Mouse (Mus musculus) lung, postnatal 25 days (tissue): Measurements from ENCODE around the gene Rnf39.
A peak's percentile ranks its signal among the peaks of the same experiment; 100 is the strongest.

Experiments
- DNase-seq: peaks from one replicate; pipeline ENCODE4 v3.0.0; 2022; ENCODE audit warnings: low spot score

Rnf39 gene

DNA sequence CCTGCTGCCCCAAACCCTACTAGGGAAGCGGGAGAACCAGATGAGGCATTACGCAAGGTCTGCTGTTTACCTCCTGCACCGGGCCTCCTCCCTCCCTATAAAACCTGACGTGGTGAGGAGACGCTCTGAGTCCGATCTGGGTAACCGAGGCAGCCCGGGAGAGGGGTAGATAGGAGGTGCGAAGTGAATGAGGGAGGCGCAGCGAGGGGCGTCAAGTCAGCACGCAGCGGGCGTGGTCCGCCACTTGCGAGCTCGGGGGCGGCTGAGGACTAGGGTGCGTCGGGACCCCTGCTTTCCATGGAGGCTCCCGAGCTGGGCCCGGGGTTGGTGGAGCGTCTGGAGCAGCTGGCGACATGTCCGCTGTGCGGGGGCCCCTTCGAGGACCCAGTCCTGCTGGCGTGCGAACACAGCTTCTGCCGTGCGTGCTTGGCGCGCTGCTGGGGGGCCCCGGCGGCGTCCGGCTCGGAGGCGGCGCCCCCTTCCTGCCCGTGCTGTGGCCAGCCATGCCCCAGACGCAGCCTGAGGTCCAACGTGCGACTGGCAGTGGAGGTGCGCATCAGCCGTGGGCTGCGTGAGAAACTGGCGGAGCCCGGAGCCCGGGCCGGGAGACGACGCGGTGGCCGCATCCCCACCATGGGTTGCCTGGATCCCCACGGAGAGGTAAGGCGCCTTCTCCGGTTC, at the start of gene Rnf39:
TSS of gene Rnf39 (plus strand) at position 128 of the 681 bp plus-strand sequence.
- DNase-seq: peak; percentile 72

DNA sequence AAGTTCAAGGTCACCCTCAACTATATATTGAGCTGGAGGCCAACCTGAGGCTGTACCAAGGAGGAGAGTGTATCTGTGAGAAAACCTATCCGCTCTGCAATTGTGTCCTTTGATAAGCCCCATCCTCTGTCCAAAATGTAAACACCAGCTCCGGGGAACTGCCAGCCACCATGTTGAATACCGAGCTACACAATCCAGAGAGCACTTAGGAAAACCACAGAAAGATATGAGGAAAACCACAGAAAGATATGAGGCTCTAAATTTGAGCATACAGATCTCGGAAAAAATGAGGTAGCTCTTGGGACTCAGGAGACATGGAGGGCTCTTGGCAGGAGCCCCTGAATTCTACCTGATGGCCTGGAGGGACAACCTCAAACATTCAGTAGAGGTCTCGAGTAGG, 49.3 kb upstream of the Rnf39 start:
- no peak for DNase-seq

DNA sequence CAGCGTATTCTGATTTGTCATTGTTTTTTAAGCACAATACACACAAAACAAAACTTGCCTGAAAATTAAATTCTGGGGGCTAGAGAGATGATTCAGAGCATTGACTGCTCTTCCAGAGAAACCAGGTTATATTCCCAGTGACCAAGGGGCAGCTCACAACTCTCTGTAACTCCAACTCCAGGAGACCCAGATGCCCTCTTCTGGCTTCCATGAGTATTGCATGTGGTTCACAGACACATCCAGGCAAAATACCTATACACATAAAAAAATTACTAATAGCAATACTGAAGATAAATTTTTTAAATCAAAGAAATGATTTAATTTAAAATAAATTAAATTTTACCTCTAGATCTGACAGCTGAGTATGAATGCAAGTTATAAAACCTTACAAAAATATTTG, 46.1 kb upstream of the Rnf39 start:
- peak; percentile 32 for DNase-seq

DNA sequence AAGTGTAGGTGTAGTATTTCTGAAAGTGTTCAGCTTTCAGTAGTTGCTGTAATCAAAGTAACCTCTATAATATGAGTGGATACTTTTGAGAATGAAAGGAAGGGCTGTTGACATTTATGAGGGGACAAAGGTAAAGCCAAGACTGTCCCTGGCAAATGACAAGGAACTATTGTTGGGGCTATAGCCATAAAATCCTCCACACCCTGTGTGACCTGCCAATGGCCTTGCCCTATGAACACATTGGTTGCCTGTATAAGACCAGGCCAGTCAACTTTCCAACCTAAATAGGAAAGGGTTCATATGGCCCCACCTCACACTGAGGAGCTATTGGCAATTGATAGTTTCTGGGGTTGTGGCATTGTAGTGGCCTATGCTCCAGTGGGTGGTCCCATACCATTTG, 45.7 kb upstream of the Rnf39 start:
- DNase-seq: no peak

DNA sequence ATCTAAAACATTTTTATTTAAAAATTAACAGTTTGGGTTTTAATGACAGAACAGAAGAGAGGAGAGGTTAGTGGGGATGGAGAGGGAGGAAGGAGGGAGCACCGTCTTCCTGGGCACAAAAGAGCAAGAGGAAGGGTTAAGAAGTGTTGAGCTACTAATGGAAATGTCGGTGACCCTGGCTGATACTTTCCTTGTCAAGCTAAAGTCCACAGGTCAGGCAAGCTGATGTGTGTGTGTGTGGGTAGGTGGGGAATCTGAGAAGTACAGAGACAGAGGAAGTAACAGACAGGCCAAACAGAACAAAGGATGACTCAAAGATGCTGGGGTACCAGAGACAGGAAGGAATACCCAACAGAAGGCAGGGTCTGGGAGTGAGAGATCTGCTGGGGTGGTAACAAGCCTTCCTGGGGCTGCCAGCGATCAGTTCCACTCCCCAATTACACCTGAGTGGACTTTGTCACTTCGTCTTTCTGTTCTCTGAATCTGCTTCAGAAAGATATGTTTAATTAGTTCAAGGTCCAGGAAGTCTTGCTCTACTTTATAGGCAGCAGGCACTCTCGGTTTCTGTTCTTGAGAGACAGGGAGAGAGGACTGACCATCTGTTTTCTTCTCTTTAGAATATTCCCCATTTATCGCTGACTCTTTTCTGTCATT, 45.0 kb upstream of the Rnf39 start, which contains the start of gene Trim31:
TSS of gene Trim31 (plus strand) at position 567 of the 654 bp plus-strand sequence.
- DNase-seq: no peak

DNA sequence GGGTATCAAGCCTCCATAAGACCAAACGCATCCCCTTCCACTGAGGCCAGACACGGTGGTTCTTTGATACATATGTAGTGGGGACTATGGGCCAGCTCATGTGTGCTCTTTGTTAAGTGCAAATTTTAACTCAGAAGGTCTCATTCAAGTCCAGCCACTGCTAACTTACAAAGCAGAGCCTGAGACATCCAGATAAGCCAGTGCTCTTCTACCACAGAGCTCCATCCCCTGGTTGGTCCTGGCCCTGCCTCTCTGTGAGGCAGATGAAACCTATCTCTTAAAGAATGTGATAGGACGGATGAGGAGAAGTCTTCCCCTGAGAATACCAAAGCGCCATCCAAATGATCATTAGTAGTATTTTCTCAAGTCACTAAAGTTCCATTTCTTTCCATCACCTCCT, 43.3 kb upstream of the Rnf39 start:
- DNase-seq: no peak

DNA sequence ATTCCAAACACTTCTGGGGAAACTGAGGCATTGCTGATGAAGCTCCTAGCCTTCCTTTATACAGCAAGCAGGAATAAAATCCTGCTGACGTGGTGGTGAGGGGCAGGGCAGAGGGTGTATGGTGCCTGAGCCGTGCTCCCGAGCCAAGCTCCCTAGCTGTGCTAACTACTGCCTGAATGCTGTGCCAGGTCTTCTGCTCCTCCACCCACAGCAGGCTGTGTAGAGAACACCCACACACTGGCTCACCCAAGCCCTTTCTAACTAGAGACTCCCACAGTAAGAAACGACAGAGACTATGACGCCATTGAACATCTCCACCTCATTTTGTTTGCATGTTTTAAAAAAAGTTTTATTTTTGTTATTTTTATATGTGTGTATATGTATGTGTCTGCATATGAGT, 42.7 kb upstream of the Rnf39 start:
- DNase-seq: no peak

DNA sequence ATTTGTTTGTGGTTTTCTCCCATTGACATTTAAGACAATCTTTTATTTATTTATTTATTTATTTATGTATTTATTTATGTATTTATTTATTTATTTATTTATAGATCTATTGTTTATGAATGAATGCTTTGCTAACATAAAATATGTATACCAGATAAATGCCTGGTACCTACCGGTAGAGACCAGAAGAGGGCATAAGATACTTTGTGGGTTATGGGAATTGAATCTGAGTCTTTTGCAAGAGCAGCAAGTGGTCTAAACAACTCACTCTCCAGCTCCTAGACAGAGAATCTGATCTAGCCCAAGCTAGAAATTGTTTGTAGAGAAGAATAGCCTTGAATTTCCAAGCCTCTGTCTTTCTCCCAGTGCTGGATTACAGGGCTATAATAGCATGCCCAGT, 42.0 kb upstream of the Rnf39 start:
- DNase-seq: no peak

DNA sequence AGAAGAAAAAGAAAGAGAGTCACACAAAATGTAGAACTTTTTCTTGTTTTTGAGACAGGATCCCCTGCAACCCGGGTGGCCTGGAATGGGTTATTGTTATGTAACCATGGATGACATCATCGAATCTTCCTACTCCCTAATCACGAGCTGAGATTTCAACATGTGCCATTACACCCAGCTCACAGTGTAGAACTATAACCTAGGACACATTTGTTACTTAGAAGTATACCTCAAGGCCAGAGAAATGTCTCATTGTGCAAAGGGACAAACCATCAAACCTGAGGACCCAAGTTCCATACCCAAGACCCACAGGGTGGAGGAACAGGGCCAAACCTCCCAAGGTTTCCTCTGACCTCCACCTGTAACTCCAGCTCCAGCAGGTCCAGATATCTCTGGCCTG, 39.1 kb upstream of the Rnf39 start:
- DNase-seq: peak; percentile 9

DNA sequence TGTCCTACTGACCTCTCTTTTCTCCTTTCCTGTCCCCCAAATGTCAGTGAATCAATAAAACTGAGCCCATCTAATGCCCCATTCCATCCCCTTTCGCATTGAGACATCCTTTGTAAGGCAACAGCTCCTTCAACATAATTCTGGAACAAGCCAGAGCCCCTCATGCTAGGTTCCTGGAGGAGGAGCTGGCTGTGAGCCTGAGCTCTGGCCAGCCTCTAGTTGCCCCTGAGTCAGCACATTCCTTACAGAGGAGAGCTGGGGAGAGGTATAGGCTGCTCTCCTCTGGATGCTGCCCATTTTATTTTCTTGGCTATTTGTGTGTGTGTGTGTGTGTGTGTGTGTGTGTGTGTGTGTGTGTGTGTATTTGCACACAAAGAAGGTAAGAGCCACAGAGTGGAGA, 34.5 kb upstream of the Rnf39 start:
- DNase-seq: no peak

DNA sequence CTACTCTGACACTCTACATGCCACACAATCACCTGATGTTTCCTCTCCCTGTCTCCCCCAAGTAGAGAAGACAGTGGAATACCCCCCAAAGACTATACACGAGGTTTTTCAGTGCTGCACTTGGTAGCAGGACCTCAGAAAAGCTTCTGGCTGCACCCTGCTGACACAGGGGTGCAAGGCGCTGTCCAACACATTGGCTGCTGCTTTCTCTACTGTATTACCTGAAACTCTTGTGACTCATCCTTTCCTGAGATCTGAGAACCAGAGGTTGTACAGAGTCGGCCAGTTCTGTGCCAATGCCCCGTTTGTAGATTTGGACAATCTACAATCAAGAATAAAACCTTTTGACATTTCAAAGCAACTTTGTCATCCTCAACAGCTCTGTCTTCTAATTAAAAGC, 32.9 kb upstream of the Rnf39 start:
- no peak for DNase-seq

DNA sequence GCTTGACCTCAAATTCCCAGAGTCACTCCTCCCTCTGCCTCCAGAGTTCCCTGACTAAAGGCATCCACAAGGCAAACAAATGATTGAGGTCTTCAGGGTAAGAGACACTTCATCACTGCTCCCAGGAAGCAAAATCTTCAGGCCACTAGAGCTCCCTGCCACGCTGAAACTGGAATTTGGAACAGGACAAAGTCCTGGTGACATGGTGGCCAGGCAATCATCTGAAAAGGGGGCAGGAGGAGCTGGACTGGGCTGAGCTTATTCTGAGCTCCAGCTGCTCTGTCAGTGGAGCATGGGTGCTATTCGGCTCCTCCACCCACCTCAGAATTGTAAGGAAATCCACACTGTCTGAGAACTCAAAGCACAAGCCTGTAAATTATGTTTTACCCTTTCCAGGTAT, 30.7 kb upstream of the Rnf39 start:
- no peak for DNase-seq

DNA sequence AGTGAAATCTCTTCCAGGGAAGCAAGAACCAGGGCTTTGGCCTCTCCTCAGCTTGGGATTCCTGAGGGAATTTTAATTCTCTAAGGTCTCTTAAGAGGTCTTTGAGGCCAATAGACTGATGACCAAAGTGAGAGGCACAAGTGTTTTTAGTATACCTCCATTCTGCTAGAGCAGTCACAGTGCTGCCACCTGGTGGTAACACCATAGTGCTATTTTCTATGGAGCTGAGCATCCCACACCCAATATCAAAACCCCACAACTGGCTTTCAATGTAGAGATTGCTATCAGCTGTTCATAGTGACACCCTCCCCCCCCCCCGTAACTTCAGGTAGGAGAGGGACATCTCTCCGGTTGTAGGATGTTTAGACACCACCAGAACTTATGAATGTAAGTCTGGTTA, 28.6 kb upstream of the Rnf39 start:
- peak; percentile 77 for DNase-seq

DNA sequence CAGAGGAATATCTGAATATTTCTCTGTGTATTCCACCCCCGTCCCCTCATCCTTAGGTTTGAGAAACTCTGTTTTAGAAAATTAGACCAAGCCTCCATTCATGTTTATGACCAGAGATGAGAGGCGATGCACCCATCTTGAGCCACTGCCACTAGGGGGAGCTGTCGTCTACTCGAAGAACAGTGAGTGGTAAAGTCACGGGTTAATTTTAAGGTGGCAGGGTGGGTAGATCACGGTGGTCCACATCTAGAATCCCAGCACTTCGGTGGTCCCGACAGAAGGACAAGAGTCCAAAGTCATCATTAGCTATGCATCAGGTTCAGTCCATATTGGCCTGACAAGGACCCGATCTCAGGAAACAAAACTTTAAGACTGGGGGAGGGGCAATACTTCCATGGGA, 27.6 kb upstream of the Rnf39 start:
- peak; percentile 38 for DNase-seq

DNA sequence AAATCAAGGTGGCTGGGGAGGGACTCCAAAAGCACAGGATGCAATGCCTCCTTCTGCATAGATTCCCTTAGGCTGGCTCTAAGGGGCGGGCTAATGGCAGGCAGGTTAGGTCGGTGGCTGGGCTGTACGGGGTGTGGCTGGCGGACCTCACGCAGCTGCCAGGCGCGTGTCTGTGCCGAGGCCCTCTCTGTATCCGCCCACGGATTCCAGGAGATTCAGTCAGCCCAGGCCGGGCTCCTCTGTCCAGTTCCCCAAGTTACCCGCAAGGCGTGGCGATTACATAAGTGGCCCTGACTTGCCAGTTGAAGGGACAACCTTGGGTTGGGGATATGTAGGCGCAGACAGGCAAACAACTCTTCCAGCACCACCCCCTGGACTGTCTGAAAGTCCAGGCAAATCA, 22.5 kb upstream of the Rnf39 start:
- peak; percentile 57 for DNase-seq

DNA sequence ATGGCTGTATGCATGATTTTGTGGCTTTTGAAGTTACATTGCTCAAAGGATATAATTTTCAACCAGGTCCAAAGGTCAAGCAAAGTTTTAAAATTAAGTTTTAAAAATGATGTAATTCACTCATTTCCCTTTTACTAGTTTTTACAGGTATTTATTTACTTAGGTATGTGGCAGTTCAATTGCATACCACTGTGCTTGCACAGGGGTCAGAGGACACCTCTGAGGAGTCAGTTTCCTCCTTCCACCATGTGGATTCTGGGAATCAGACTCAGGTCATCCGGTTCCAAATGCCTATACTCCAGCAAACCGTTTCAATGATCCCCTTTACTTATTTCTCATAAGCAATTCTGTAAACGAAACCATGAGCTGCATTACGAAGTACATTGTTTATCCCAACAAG, 20.0 kb upstream of the Rnf39 start:
- no peak for DNase-seq

DNA sequence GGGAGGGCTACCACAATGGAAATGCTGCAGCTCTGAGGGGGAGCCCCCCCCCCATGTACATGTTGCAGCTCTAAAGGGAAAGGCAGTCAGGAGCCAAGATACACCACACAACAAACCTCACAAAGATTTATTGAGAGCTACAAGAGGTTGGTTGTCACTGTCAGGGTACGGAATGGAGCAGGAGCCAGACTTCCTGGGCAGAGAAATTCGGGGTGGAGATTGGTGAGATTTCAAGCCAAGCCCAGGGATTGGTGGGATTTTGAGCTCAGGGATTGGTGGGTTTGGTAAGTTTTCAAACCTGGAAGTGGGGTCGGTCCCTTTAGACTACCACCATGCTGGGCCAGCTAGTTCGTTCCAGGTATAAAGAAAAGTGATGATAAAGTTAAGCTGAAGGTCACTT, 19.2 kb upstream of the Rnf39 start:
- no peak for DNase-seq

DNA sequence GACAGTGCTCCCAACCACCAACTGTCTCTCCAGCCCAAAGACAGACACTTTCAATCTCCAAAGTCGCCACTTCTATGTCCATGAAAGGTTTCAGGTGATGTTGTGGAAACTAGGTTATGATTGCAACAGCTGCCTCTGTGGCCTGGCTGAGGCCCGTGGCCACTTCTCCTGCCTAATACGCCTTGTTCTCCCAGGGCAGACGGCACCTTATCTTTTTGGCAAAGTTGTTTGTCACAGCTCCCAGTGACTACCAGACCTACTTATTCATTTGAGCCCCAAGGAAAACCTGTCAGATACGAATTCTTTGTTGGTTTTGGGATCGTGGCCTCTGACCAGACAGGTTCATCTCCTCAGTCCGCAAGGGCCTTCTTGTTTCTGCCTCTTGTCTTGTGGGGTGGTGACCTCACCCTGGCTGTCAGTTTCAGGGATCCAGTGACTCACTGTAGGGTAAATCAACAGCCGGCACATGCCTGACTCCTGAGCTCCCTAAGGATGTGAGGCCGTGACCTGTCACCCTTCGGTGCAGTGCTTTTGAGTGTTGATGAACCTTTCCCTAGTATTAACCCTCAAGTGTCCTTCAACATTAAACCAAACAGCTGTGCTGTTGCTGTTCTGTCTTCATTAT, 15.1 kb upstream of the Rnf39 start:
- DNase-seq: no peak

DNA sequence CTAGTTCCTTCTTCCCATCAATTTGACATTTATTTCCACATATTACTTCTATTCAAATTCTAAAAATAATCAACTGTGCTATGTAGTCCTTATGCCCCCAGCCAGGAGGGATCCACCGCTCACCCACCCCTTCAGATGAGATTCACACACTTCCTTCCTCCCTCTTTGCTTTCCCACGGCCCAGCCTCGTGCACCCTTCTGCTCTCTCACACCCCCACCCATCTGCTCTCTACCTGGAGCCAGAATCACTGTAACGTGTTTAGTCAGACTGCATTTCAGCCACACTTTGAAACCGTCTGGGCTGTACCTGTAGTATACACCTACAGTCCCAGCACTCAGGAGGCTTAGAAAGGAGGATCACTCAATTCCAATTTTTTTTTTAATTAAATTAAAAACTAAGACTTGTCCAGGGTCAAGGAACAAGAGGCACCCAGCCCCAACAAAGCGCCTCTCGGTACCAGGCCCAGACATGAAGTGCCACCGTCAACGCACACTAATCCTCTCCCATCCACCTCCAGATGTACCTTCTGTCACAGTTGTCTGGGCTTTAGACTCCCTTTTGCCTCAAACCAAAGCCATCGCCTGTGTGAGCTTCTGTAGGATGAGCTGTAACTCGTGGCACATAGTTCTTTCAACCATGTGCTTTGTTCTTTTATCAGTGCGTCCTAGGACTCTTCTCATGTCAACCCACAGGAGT, 13.3 kb upstream of the Rnf39 start:
- no peak for DNase-seq

DNA sequence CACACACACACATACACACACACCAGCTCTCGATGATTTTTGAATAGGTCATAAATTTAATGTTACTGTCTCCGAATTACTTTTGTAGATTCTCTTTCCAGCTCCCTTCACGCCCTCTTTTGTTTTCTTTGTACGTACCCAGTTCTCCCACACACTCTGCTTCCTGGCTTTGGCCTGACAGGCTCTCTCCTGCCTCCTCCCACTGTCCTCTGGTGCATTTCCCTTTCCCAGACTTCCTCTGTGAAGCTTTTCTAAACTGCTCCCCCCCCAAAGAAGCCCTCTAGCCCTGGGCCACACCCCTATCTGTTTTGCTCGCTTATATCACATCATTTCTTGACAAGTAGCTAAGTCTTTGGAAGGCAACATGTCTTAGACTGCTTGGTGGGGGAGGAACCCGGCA, 12.5 kb upstream of the Rnf39 start:
- no peak for DNase-seq

DNA sequence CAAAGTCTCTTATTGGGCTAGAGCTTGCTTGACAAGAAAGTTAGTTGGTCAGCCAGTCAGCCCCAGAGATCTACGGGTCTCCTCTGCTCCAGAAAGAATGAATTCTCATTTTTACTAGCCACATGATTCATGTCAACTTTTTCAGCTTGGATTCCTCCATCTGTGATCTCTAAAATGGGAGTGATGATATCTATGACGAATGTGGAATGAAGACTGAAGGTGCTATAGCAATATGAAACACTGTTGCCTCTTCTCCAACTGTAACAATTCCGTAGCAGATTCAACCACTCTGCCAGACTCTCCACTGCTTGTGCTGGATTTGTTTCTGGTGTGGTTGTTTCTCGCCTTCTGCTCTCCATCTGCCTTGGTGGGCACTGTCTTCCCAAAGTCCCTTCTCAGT, 11.6 kb upstream of the Rnf39 start:
- no peak for DNase-seq

DNA sequence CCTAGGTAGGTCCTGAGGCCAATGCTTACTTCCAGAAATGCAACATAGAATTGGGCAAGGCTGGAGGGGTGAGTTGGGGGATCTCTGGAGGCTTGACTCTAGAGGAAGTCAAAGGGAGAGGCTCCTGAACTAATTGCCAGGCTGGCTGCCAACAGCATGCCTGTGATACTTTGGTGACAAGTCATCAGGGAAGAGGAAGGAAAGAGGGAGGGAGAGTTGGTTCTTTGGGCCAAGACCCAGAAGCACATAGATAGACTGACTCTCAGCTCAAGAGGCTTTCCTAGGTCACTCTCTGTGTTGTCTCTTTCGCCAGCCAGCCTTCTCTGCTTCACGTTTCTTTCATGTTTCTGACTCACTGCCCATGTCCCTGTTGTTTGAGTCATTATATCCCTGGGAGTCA, 10.9 kb upstream of the Rnf39 start:
- DNase-seq: peak; percentile 21

DNA sequence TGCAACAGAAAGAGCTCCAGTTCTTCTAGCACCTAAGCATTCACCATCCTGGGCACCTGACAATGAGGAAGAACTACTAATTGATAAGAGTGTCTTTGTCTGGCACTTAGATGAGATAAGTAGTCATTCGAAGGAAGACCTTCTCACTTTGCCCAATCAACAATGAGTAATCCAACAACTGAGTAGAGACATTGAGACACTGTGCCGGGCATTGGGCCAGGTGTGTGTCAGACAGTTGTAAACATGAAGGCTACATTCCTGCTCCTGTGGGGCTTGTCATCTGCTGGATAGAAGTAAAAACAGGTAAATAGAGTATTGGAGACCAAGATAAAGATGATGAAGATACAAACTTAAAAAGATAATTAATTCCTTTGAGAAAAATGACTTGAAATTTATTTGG, 4.7 kb upstream of the Rnf39 start:
- DNase-seq: no peak
